13 mouse cellular contexts compared by ENCODE assay signal in genomic region chr5:147646351-147646929, GRCm38 (mm10).
A peak's percentile ranks its signal among the peaks of the same experiment; 100 is the strongest.
DNase-seq lines count a peak whose midpoint lies in the region; ATAC-seq and TF ChIP-seq lines count a peak whose summit lies in the region.
"Had no signal": no experiment of that assay in that cellular context is flagged by ENCODE, and none has a peak within 500 bp of the region (broad histone marks: within the 10 kb centered on the region; RNA-seq: fewer than 3 reads in every experiment).

No protein-coding gene starts in this region.

- TF ChIP-seq POLR2A in kidney, adult 2 months (IDR thresholded peaks at IDR 0.05; ENCODE audit: low read depth, low read length) = no peak
- no peak for TF ChIP-seq POLR2A in cortical plate, adult 2 months (IDR thresholded peaks at IDR 0.05; ENCODE audit: extremely low read depth, insufficient read depth, low read length)

- no peak for ATAC-seq in heart, embryonic 11.5 days (replicated peaks; ENCODE audit: insufficient number of reproducible peaks, low FRiP score, low TSS enrichment)
- no peak for ATAC-seq in frontal cortex, adult (ENCODE audit: low TSS enrichment)
- ATAC-seq: CD4-positive, CD25-positive, alpha-beta regulatory T cell, adult 4 months; midbrain, embryonic 13.5 days had no signal

- peak overlapping the region; percentile 15 for H3K27ac ChIP-seq in kidney, adult 2 months (ENCODE audit: insufficient read depth, low read depth, low read length)
- peak overlapping the region; percentile 93 for H3K27ac ChIP-seq in cortical plate, adult 2 months (ENCODE audit: insufficient read depth, low read length)
- peak overlapping the region; percentile 12 for H3K27ac ChIP-seq in heart, embryonic 11.5 days (ENCODE audit: low read depth, low read length)
- H3K27ac ChIP-seq: limb, embryonic 15.5 days; midbrain, embryonic 13.5 days had no signal

- H3K4me1 ChIP-seq in kidney, adult 2 months (ENCODE audit: control insufficient read depth, insufficient read depth, low read length) = no peaks in the 10 kb centered on the region; the same call in 1 of the 2 replicates
- H3K4me1 ChIP-seq in cortical plate, adult 2 months (ENCODE audit: control insufficient read depth, insufficient read depth, low read length) = no peaks in the 10 kb centered on the region; the same call in 1 of the 2 replicates
- peaks cover 7% of the 10 kb centered on the region; the same call in 1 of the 2 replicates for H3K4me1 ChIP-seq in heart, embryonic 11.5 days (ENCODE audit: control insufficient read depth, insufficient read depth, low read length)
- H3K4me1 ChIP-seq: midbrain, embryonic 13.5 days had no signal

- H3K4me2 ChIP-seq in heart, embryonic 11.5 days = no peak overlapping the region
- H3K4me2 ChIP-seq: limb, embryonic 15.5 days; midbrain, embryonic 13.5 days had no signal

- TF ChIP-seq CTCF in kidney, adult 2 months (conservative IDR thresholded peaks at IDR 0.05; ENCODE audit: insufficient read depth, insufficient read length, low read depth, low read length) = no peak
- no peak for TF ChIP-seq CTCF in cortical plate, adult 2 months (IDR thresholded peaks at IDR 0.05; ENCODE audit: extremely low read depth, insufficient read depth, low read length)

- H3K27me3 ChIP-seq in kidney, adult 2 months (replicated peaks; ENCODE audit: control insufficient read depth, insufficient read depth, low read length) = no peaks in the 10 kb centered on the region; the same call in 1 of the 2 replicates
- no peaks in the 10 kb centered on the region for H3K27me3 ChIP-seq in heart, embryonic 11.5 days (ENCODE audit: control insufficient read depth, insufficient read depth, low read length)
- H3K27me3 ChIP-seq: limb, embryonic 15.5 days; midbrain, embryonic 13.5 days had no signal

- WGBS in kidney, adult 2 months = 69% methylated on average over 14 of the region's 14 CpGs
- WGBS in heart, embryonic 11.5 days (ENCODE audit: insufficient replicate concordance) = 52% methylated on average over 14 of the region's 14 CpGs

- H3K9me3 ChIP-seq in heart, embryonic 11.5 days (replicated peaks; ENCODE audit: control insufficient read depth, low read length) = no peaks in the 10 kb centered on the region
- H3K9me3 ChIP-seq: limb, embryonic 15.5 days; midbrain, embryonic 13.5 days had no signal

- H3K36me3 ChIP-seq in kidney, adult 2 months (ENCODE audit: control insufficient read depth, insufficient read depth, low read length) = no peaks in the 10 kb centered on the region
- no peaks in the 10 kb centered on the region for H3K36me3 ChIP-seq in heart, embryonic 11.5 days (ENCODE audit: control insufficient read depth, insufficient read depth, low read length)
- H3K36me3 ChIP-seq: limb, embryonic 15.5 days; midbrain, embryonic 13.5 days had no signal

- DNase-seq in kidney, adult 2 months = peak; percentile 16
- no peak for DNase-seq in kidney, adult 8-10 months
- DNase-seq in kidney, postnatal 25 days = peak; percentile 30 to 59
- no peak for DNase-seq in cerebellum, adult 8-10 months
- DNase-seq in layer of hippocampus, postnatal 25 days (ENCODE audit: extremely low spot score in 1 of 2, low spot score in 1 of 2) = no peak
- DNase-seq: cerebellum, postnatal 14 days; gastrocnemius, postnatal 10 days had no signal

- no peak overlapping the region for H3K4me3 ChIP-seq in kidney, adult 2 months (ENCODE audit: insufficient read depth, low read depth, low read length)
- H3K4me3 ChIP-seq in cortical plate, adult 2 months (ENCODE audit: insufficient read depth, low read length) = no peak overlapping the region
- H3K4me3 ChIP-seq in heart, embryonic 11.5 days (ENCODE audit: low read depth, low read length) = no peak overlapping the region
- H3K4me3 ChIP-seq: limb, embryonic 15.5 days; midbrain, embryonic 13.5 days had no signal

- no peak overlapping the region for H3K9ac ChIP-seq in heart, embryonic 11.5 days (ENCODE audit: low read depth, low read length)
- H3K9ac ChIP-seq: limb, embryonic 15.5 days; midbrain, embryonic 13.5 days had no signal

Comparison
In these comparisons a context has a peak if more than half of its experiments do, and no peak if none do; other contexts are left out.
1. DNase-seq: peak in kidney, adult 2 months (single experiment) and kidney, postnatal 25 days (2 of 2); none in kidney, adult 8-10 months (0 of 2), cerebellum, adult 8-10 months (single experiment) and layer of hippocampus, postnatal 25 days (0 of 2).
2. H3K27ac ChIP-seq: peak in every context shown above with its lines; median percentile 93 in cortical plate, adult 2 months; 15 in kidney, adult 2 months; 12 in heart, embryonic 11.5 days.